Mouse (Mus musculus) spleen, postnatal 10 days (tissue): ENCODE data around the gene Npm3.

Experiments
- DNase-seq, 2 experiments: peaks; one replicate each; pipeline ENCODE4 v3.0.0; 2021 to 2022; ENCODE audit warnings: low spot score in 2 of 2

Npm3 gene

DNA sequence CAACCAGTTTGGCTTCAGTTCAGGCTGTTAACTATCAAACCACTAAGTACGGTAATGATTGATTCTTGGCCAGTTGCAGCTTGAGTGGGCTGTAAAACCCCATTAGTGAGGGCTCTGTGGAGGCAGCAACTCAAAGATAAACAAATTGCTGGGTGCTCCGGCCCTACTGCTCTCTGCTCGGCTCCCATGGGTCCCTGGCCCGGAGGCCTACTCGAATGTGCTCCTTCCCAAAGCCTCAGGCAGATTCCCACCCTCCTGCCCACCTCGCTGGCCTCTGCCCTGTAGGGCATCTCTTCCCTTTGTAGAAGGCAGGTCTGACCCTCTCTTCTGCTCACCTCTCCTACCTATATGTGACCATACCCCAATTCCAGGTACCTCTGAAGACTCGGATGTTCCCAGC lies 14.6 kb downstream of the Npm3 start:
- no peak for DNase-seq

DNA sequence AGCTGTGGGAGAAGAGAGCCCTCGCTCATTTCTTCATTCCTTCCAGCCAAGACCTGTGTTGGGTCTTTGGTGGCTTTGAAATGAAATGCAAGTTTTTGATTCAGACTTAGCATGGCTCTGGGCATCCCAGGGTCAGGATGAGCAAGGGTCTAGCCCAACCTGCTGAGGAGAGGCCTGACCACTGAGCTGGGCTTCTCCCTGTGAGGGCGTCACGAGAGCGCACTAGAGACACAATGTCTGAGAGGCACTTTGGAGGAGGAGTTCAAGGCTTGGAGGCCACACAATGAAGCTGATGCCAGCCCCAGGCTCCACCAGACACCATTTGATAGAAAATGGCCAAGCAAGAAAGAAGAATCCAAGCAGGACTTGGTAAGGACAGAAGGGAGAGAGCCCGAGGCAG lies 15.2 kb downstream of the Npm3 start:
- DNase-seq, result no peak

DNA sequence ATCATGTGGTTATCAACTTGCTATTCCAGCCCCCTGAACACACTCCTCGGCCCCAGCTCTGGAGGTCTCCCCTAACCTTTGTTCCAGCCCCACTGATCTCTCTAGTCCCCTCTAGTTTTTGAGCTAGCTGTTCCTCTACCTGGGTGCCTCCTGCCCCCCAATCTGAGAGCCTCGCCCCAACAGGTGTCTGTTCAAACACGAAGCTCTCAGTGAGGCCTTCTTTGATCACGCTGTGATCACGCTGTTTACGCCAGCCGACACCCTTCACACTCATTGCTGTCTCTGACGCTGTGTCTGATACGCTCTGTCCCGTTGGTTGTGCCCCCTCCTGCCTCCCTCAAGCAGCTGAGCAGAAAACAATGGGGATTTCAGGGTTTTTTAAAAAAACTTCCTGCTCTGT lies 15.8 kb downstream of the Npm3 start:
- no peak for DNase-seq

DNA sequence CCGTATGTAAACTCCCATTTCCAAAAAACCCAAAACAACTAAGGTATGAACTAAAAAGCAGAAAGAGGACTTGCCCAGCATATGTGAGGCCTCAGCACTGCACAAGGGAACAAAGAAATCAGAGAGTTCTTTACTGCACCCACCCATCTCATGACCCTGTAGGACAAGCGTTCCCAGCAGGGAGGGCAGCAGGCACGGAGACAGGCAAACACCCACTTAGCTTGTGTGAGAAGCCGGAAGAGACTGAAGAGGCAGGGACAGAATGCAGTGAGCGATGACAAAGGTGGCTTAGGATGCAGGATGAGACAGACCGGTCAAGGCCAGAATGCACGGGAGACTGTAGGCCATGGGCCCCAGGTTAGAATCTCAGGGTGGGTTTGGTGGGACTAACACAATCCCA lies 17.7 kb downstream of the Npm3 start:
- DNase-seq, result no peak

DNA sequence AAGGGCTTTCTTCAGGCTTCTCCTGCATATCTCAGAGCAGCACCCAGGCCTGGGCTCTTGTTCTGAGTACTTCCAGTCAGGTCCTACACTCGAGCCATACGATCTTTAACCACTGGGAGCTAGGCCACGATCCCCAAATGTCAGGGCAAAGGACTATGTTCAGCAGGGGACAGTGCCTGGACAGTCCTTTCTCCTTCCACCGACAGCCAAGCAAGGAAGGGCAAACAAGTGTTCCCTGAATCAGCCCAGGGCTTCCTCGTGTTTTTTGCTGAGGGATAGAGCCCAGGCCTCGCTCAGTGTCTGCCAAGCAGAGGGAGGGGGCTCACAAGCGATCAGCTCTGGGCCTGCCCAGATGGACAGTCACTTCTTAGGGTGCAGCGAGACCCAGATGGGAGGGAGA lies 19.3 kb downstream of the Npm3 start:
- DNase-seq, result no peak

DNA sequence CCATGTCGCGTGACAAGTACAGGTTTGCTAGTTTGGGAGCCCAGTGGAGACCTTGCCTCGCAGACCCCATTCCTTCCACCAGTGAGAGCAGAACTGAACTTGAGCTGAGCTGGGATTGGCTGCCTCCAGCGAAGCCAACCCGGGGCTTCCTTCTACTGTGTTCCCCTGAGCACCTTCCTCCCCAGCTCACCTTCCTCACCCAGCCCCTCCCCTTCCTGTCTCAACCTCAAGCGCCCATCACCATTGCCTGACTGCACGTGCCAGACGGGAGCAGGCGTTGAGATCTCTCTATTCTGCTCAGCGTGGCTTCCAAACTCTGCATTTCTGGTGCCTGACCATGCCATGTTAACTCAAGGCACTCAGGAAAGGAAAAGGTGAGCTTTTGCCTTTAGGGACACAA lies 22.2 kb downstream of the Npm3 start:
- DNase-seq, result no peak

DNA sequence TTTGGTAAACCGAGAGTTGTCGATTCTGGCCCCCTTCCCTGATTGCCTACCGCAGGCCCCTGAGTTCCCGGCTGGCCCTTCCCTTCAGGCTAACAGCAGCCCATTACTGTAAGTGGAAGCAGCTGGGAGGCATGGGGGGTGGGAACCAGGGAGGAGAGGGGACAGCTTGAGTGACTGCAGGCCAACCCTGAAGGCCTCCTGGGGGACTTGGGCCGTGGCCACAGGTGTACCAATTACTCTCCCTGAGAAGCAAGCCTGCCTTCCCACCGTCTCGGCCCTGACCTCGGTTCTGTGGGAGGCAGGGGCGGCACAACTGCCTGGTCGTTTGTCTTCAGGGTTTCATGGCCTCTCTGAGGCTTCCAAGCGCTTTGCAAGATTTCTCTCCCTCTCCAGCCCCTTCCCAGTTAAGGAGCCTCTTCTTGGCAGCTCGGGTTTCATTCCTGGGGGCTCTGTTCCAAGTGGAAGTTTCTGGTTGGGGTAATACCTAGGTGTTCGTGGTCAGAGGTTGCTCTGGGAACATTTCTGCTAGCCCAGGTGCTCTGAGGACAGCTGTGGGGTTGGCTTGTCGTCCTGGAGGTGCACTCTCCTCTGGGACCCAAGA lies 23.6 kb downstream of the Npm3 start:
- DNase-seq, result no peak

DNA sequence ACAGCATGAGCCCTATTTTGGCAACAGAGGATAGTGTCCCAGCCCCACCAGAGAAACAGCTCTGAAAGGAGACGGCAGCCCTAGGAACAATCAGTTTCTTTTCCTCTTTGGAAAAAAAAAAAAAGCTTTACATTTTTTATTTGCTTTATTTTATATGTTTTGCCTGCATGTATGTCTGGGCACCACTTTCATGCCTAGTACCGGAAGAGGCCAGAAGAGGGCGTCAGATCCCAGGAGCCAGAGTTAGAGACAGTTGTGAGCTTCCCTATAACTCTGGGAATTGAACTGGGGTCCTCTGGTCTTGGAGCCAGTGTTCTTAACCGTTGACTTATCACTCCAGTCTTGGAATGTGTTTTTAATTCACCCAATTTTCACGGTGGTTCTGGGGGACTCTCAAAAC lies 27.2 kb downstream of the Npm3 start:
- no peak for DNase-seq

DNA sequence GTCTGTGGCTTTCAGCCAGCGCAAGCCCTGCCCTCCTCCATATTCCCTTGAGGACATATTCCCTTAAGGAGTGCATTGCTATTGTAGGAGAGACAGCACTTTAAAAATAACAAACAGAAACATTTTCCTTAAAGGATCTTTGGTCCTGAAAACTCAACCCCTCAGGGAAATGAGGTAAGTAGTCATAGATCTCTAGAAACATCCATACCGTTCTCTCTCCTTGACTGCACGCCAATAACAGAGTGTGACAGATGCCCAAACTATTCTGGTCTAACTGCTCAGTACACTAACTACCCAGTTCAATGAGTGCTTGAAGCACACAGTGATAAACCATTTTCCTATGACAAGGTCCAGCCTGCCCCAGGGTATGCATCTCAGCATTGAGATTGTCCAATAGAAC lies 31.1 kb downstream of the Npm3 start:
- DNase-seq, result no peak

DNA sequence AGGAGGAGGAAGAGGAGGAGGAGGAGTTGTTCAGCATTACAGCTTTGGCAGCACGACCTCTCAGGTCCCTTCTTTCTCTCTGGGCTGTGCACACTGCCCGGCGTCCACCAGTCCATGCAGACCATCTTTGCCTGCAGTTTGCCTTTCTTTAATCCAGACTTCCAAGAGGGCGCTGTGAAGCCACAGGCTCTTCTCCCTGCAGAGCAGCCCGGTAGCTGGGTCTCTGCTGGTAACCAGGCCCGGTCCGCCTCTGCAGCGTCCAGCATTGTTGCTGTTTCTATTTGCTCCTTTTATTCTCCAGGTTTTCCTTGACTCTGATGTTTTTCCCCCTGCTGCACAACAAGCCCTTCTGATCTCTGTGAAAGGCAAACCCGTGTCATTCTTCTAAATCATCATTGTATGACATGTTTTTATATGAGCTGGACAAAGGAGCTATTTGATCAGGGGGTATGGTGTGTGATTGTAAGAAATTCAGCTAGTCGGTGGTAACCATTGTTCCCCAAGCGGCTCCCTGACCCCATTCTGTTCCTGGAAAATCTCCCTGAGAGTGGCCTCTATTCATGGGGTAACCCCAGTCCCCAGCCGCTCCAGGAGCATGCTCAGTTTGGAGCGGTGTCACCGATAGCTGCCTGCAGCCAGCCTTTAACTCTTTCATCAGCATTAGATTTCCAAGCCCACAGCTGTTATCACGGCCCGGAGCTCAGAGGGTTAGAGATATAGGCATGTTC lies 31.7 kb downstream of the Npm3 start:
- no peak for DNase-seq

DNA sequence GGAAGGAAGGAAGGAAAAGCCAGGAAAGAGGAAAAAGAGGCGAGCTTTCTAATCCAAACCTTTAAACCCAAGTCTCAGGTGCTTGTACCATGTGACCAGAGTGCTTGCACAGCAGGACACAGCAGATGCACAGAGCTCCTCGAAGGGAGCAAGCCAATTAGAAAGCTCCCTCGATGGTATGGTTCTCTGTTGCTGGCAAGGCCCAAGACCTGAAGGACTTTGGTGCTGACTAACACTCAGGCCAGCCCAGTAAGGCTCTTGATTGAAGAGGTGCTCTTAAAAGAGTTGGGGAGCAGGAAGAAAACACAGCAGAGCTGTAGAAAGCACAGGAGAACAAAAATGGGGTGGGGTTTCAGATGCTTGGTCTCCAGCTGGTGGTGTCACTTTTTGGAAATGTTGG lies 40.7 kb downstream of the Npm3 start:
- no peak for DNase-seq
